Comparison of ENCODE assay signal across 8 mouse cellular contexts in genomic region chr6:124932314-124932695, GRCm38 (mm10). TPM values are rescaled to one million over a fixed set of nuclear protein-coding genes. Genes with fewer than 3 reads are reported as not detected.
A peak's percentile ranks its signal among the peaks of the same experiment; 100 is the strongest.
DNase-seq lines count a peak whose midpoint lies in the region; ATAC-seq and TF ChIP-seq lines count a peak whose summit lies in the region.

No protein-coding gene starts in this region.

- peaks cover 45% of the 10 kb centered on the region for H3K36me3 ChIP-seq in lung, embryonic 14.5 days (ENCODE audit: insufficient read depth)
- peaks cover 37% of the 10 kb centered on the region for H3K36me3 ChIP-seq in intestine, embryonic 14.5 days (ENCODE audit: control insufficient read depth, insufficient read depth, low read length)
- peaks cover 28% of the 10 kb centered on the region for H3K36me3 ChIP-seq in neural tube, embryonic 14.5 days (ENCODE audit: control insufficient read depth, insufficient read depth, low read length)

- H3K9ac ChIP-seq in lung, embryonic 14.5 days: peak overlapping the region; percentile 89
- H3K9ac ChIP-seq in intestine, embryonic 14.5 days (ENCODE audit: low read length): peak overlapping the region; percentile 94
- H3K9ac ChIP-seq in neural tube, embryonic 14.5 days (replicated peaks; ENCODE audit: low read depth, low read length): peak overlapping the region; percentile 93

- H3K27ac ChIP-seq in lung, embryonic 14.5 days (ENCODE audit: low read depth): peak overlapping the region; percentile 95
- H3K27ac ChIP-seq in intestine, embryonic 14.5 days (ENCODE audit: low read depth): peak overlapping the region; percentile 97; the same call in 1 of the 2 replicates
- H3K27ac ChIP-seq in neural tube, embryonic 14.5 days (ENCODE audit: low read depth, low read length): peak overlapping the region; percentile 97

- H3K27me3 ChIP-seq in lung, embryonic 14.5 days (ENCODE audit: insufficient read depth, low read length): no peaks in the 10 kb centered on the region
- H3K27me3 ChIP-seq in intestine, embryonic 14.5 days (replicated peaks; ENCODE audit: control insufficient read depth, insufficient read depth, low read length): no peaks in the 10 kb centered on the region
- no peaks in the 10 kb centered on the region for H3K27me3 ChIP-seq in neural tube, embryonic 14.5 days (ENCODE audit: control insufficient read depth, insufficient read depth, low read length)

- no peaks in the 10 kb centered on the region for H3K9me3 ChIP-seq in lung, embryonic 14.5 days (ENCODE audit: low read depth, low read length)
- no peaks in the 10 kb centered on the region for H3K9me3 ChIP-seq in intestine, embryonic 14.5 days (ENCODE audit: control insufficient read depth, low read length)
- no peaks in the 10 kb centered on the region for H3K9me3 ChIP-seq in neural tube, embryonic 14.5 days (ENCODE audit: control insufficient read depth, low read length)

- TF ChIP-seq CTCF in lung, embryonic 14.5 days (IDR thresholded peaks at IDR 0.05; ENCODE audit: low read depth): no peak

- whole genome bisulfite sequencing in lung, embryonic 14.5 days: 31% methylated on average over 12 of the region's 12 CpGs
- 48% methylated on average over 12 of the region's 12 CpGs for WGBS in intestine, embryonic 14.5 days
- 46% methylated on average over 12 of the region's 12 CpGs for WGBS in neural tube, embryonic 14.5 days

- H3K4me2 ChIP-seq in lung, embryonic 14.5 days: peak overlapping the region; percentile 91
- H3K4me2 ChIP-seq in intestine, embryonic 14.5 days (ENCODE audit: low read length): peak overlapping the region; percentile 90
- H3K4me2 ChIP-seq in neural tube, embryonic 14.5 days (ENCODE audit: low read depth, low read length): peak overlapping the region; percentile 91

- ATAC-seq in lung, embryonic 14.5 days (ENCODE audit: insufficient read depth): no peak
- ATAC-seq in intestine, embryonic 14.5 days (replicated peaks; ENCODE audit: low FRiP score, low TSS enrichment, low read depth): no peak
- no peak for ATAC-seq in neural tube, embryonic 14.5 days (ENCODE audit: low read depth)

- peak overlapping the region; percentile 89 for H3K4me3 ChIP-seq in lung, embryonic 14.5 days (ENCODE audit: low read depth, low read length)
- H3K4me3 ChIP-seq in intestine, embryonic 14.5 days (ENCODE audit: low read depth, low read length): peak overlapping the region; percentile 86
- peak overlapping the region; percentile 94 for H3K4me3 ChIP-seq in neural tube, embryonic 14.5 days (ENCODE audit: low read depth, low read length)

- peaks cover 12% of the 10 kb centered on the region for H3K4me1 ChIP-seq in lung, embryonic 14.5 days (ENCODE audit: insufficient read depth)
- H3K4me1 ChIP-seq in intestine, embryonic 14.5 days (replicated peaks; ENCODE audit: control insufficient read depth, insufficient read depth, low read length): peaks cover 18% of the 10 kb centered on the region
- H3K4me1 ChIP-seq in neural tube, embryonic 14.5 days (ENCODE audit: control insufficient read depth, insufficient read depth, low read length): peaks cover 16% of the 10 kb centered on the region

- peak; percentile 41 to 57 for DNase-seq in adrenal gland, adult (ENCODE audit: inconsistent age in 2 of 2, low spot score in 1 of 2)
- DNase-seq in adrenal gland, postnatal 10 days: no peak
- DNase-seq in lung, embryonic 14.5 days: no peak
- DNase-seq in lung, postnatal 14 days: no peak
- no peak for DNase-seq in intestine, embryonic 14.5 days (ENCODE audit: low spot score)
- no peak for DNase-seq in embryo, embryonic 10 days (ENCODE audit: low spot score)
- no peak for DNase-seq in layer of hippocampus, adult 8-10 months (ENCODE audit: low spot score in 2 of 2)

RNA-seq across cellular contexts. Expression of gene Mlf2, which starts 1.1 kb away (rescaled TPM):
- 100 to 1,000 TPM; 271 to 288 TPM for total RNA-seq in adrenal gland, postnatal 10 days (2021)
- polyA plus RNA-seq in lung, embryonic 14.5 days (2014; fragmentation: Nextera tagmentation; extraction: Ambion mirVana): 390 and 401 TPM in 2 replicates
- polyA plus RNA-seq in intestine, embryonic 14.5 days (2014; fragmentation: Nextera tagmentation; extraction: Ambion mirVana): 352 and 357 TPM in 2 replicates
- polyA plus RNA-seq in neural tube, embryonic 14.5 days (2014; fragmentation: Nextera tagmentation; extraction: Ambion mirVana): 560 and 584 TPM in 2 replicates
- 100 to 1,000 TPM; 564 to 596 (median 590) TPM for total RNA-seq in layer of hippocampus, adult 8-10 months (2022)

RNA-seq across cellular contexts. Expression of gene Ptms, which starts 12.4 kb away (rescaled TPM):
- total RNA-seq in adrenal gland, postnatal 10 days (2021): 100 to 1,000 TPM; 824 to 887 TPM
- polyA plus RNA-seq in lung, embryonic 14.5 days (2014; fragmentation: Nextera tagmentation; extraction: Ambion mirVana): 377 and 442 TPM in 2 replicates
- 232 and 257 TPM in 2 replicates for polyA plus RNA-seq in intestine, embryonic 14.5 days (2014; fragmentation: Nextera tagmentation; extraction: Ambion mirVana)
- polyA plus RNA-seq in neural tube, embryonic 14.5 days (2014; fragmentation: Nextera tagmentation; extraction: Ambion mirVana): 664 and 670 TPM in 2 replicates
- 100 to 1,000 TPM; 881 to 936 (median 911) TPM for total RNA-seq in layer of hippocampus, adult 8-10 months (2022)

RNA-seq across cellular contexts. Expression of gene Lag3, which starts 20.8 kb away (rescaled TPM):
- total RNA-seq in adrenal gland, postnatal 10 days (2021): 1 to 10 TPM; 1.4 to 1.8 TPM
- polyA plus RNA-seq in lung, embryonic 14.5 days (2014; fragmentation: Nextera tagmentation; extraction: Ambion mirVana): 1.4 and 2.2 TPM in 2 replicates
- polyA plus RNA-seq in intestine, embryonic 14.5 days (2014; fragmentation: Nextera tagmentation; extraction: Ambion mirVana): 1.8 and 2.1 TPM in 2 replicates
- 2.6 and 3.4 TPM in 2 replicates for polyA plus RNA-seq in neural tube, embryonic 14.5 days (2014; fragmentation: Nextera tagmentation; extraction: Ambion mirVana)
- 10 to 100 TPM in 2 of 4 experiments, 1 to 10 TPM in 2; 1.6 to 15.6 (median 8.5) TPM for total RNA-seq in layer of hippocampus, adult 8-10 months (2022)

RNA-seq across cellular contexts. Expression of gene Cops7a, which starts 33.0 kb away (rescaled TPM):
- 100 to 1,000 TPM; 122 to 129 TPM for total RNA-seq in adrenal gland, postnatal 10 days (2021)
- 147 and 155 TPM in 2 replicates for polyA plus RNA-seq in lung, embryonic 14.5 days (2014; fragmentation: Nextera tagmentation; extraction: Ambion mirVana)
- 155 and 159 TPM in 2 replicates for polyA plus RNA-seq in intestine, embryonic 14.5 days (2014; fragmentation: Nextera tagmentation; extraction: Ambion mirVana)
- 89.5 and 93.8 TPM in 2 replicates for polyA plus RNA-seq in neural tube, embryonic 14.5 days (2014; fragmentation: Nextera tagmentation; extraction: Ambion mirVana)
- 100 to 1,000 TPM; 129 to 152 (median 145) TPM for total RNA-seq in layer of hippocampus, adult 8-10 months (2022)

RNA-seq across cellular contexts. Expression of gene Cd4, which starts 44.3 kb away (rescaled TPM):
- total RNA-seq in adrenal gland, postnatal 10 days (2021): 1 to 10 TPM; 3.8 to 4.0 TPM
- polyA plus RNA-seq in lung, embryonic 14.5 days (2014; fragmentation: Nextera tagmentation; extraction: Ambion mirVana): 0.11 TPM in 1 of 2 replicates, not detected in the other
- 0.28 and 0.37 TPM in 2 replicates for polyA plus RNA-seq in intestine, embryonic 14.5 days (2014; fragmentation: Nextera tagmentation; extraction: Ambion mirVana)
- polyA plus RNA-seq in neural tube, embryonic 14.5 days (2014; fragmentation: Nextera tagmentation; extraction: Ambion mirVana): 0.12 TPM in 1 of 2 replicates, not detected in the other
- total RNA-seq in layer of hippocampus, adult 8-10 months (2022): under 1 TPM in 2 of 4 experiments, not detected in 2; 0.12 to 0.38 TPM

Comparison
In these comparisons a context has a peak if more than half of its experiments do, and no peak if none do; other contexts are left out.
1. DNase-seq: peak in adrenal gland, adult (2 of 2); none in adrenal gland, postnatal 10 days (single experiment), lung, embryonic 14.5 days (single experiment), lung, postnatal 14 days (single experiment), intestine, embryonic 14.5 days (single experiment), embryo, embryonic 10 days (single experiment) and layer of hippocampus, adult 8-10 months (0 of 2).
2. Peak in every context shown above with its lines, with median percentiles within 50 percentile points of each other: H3K27ac ChIP-seq, H3K4me2 ChIP-seq, H3K4me3 ChIP-seq and H3K9ac ChIP-seq.